Mouse (Mus musculus) myocyte (in vitro differentiated cells): ENCODE results near the gene Tas1r2. TPM values are rescaled to one million over a fixed set of nuclear protein-coding genes. Genes with fewer than 3 reads are reported as not detected.

Source experiments
- H3K27me3 ChIP-seq: one replicate; pipeline ENCODE4 v1.6.1; 2011; ENCODE audit not compliant: control insufficient read depth, insufficient read depth, insufficient read length
- H3K36me3 ChIP-seq: one replicate; pipeline ENCODE4 v1.6.1; 2011; ENCODE audit not compliant: control insufficient read depth, insufficient read depth
- H3K4me2 ChIP-seq: one replicate; pipeline ENCODE4 v1.6.1; 2011; ENCODE audit warnings: low read depth, control low read depth
- H3K4me3 ChIP-seq: one replicate; pipeline ENCODE4 v1.5.1; 2011; ENCODE audit warnings: mild to moderate bottlenecking, control low read depth, moderate library complexity
- H3K79me2 ChIP-seq: one replicate; pipeline ENCODE4 v1.6.1; 2011; ENCODE audit not compliant: control insufficient read depth, insufficient read depth
- H3ac ChIP-seq: one replicate; pipeline ENCODE4 v1.6.1; 2011; ENCODE audit not compliant: control insufficient read depth, insufficient read length
- CEBPB ChIP-seq: IDR thresholded peaks from 2 replicates; pipeline ENCODE4 v1.6.1; 2011; ENCODE audit warnings: mild to moderate bottlenecking, moderate library complexity; ENCODE audit not compliant: poor library complexity, insufficient read depth, severe bottlenecking
- E2F4 ChIP-seq: IDR thresholded peaks from one replicate; pipeline ENCODE4 v1.6.1; 2011; ENCODE audit warnings: mild to moderate bottlenecking, control low read depth, moderate library complexity; ENCODE audit not compliant: insufficient read depth
- MAX ChIP-seq: IDR thresholded peaks from one replicate; pipeline ENCODE4 v1.6.1; 2011; ENCODE audit warnings: low read depth, mild to moderate bottlenecking, control low read depth
- MYOD1 ChIP-seq, 3 experiments: IDR thresholded peaks; one replicate each; pipeline ENCODE4 v1.6.1; 2011; ENCODE audit warnings: control low read depth in 2 of 3, low read depth in 2 of 3, mild to moderate bottlenecking in 2 of 3, moderate library complexity in 1 of 3; ENCODE audit not compliant: insufficient read length in 2 of 3, control insufficient read depth in 1 of 3
- MYOG ChIP-seq, 3 experiments: IDR thresholded peaks; one replicate each; pipeline ENCODE4 v1.6.1; 2011; ENCODE audit warnings: control low read depth in 2 of 3, low read depth in 2 of 3, mild to moderate bottlenecking in 2 of 3; ENCODE audit not compliant: insufficient read length in 2 of 3, control insufficient read depth in 1 of 3, insufficient read depth in 1 of 3
- POLR2A ChIP-seq: IDR thresholded peaks from one replicate; pipeline ENCODE4 v1.6.1; 2011; ENCODE audit warnings: low read depth, mild to moderate bottlenecking, control low read depth, moderate library complexity; ENCODE audit not compliant: insufficient read length
- POLR2AphosphoS2 ChIP-seq: IDR thresholded peaks from one replicate; pipeline ENCODE4 v1.6.1; 2011; ENCODE audit warnings: low read depth, control low read depth; ENCODE audit not compliant: insufficient read length
- REST ChIP-seq: IDR thresholded peaks from one replicate; pipeline ENCODE4 v1.6.1; 2011; ENCODE audit warnings: mild to moderate bottlenecking, control low read depth, moderate library complexity; ENCODE audit not compliant: insufficient read depth, insufficient read length
- SRF ChIP-seq: IDR thresholded peaks from one replicate; pipeline ENCODE4 v1.6.1; 2011; ENCODE audit warnings: low read depth; ENCODE audit not compliant: control insufficient read depth, insufficient read length
- TCF12 ChIP-seq: IDR thresholded peaks from one replicate; pipeline ENCODE4 v1.6.1; 2011; ENCODE audit warnings: mild to moderate bottlenecking, control low read depth; ENCODE audit not compliant: poor library complexity, insufficient read depth, severe bottlenecking
- TCF3 ChIP-seq: IDR thresholded peaks from one replicate; pipeline ENCODE4 v1.6.1; 2011; ENCODE audit warnings: low read depth, control low read depth; ENCODE audit not compliant: insufficient read length
- USF1 ChIP-seq: IDR thresholded peaks from one replicate; pipeline ENCODE4 v1.6.1; 2011; ENCODE audit warnings: low read depth, mild to moderate bottlenecking, control low read depth, moderate library complexity
- polyA plus RNA-seq: library from polyadenylated mRNA; unstranded; fragments of >200 nt; fragmentation: generic; extraction: Trizol; gene quantifications from one replicate; pipeline ENCODE4 v1.2.1, GENCODE M21; 2012; ENCODE audit warnings: missing spikeins

Tas1r2 gene
- polyA plus RNA-seq, 1 experiment = 1.00 TPM

- TF ChIP-seq MYOD1 (IDR thresholded peaks at IDR 0.05; ENCODE audit: control insufficient read depth in 1 of 3, insufficient read length in 2 of 3, low read depth in 2 of 3) = no peak
- no peak for TF ChIP-seq CEBPB
- TF ChIP-seq POLR2A = no peak
- TF ChIP-seq SRF = no peak
- no peak for TF ChIP-seq TCF12
- no peak for TF ChIP-seq E2F4
- no peak for TF ChIP-seq USF1
- TF ChIP-seq MYOG (IDR thresholded peaks at IDR 0.05; ENCODE audit: control insufficient read depth in 1 of 3, insufficient read depth in 1 of 3, insufficient read length in 2 of 3, low read depth in 2 of 3) = no peak
- TF ChIP-seq MAX = no peak
- TF ChIP-seq REST = no peak
- no peak for TF ChIP-seq POLR2AphosphoS2
- TF ChIP-seq TCF3 = no peak
- Histone ChIP-seq H3K79me2 (no peaks in the 10 kb centered on the region), H3K4me2 (no peak overlapping the region), H3K27me3 (no peaks in the 10 kb centered on the region), H3K36me3 (no peaks in the 10 kb centered on the region), H3K4me3 (no peak overlapping the region), H3ac (no peak overlapping the region)
Observed at GRCm38 (mm10) chr4:139630171-139630570, 23.2 kb upstream of the Tas1r2 start.

GRCm38 (mm10) chr4:139631141-139631540, 22.2 kb upstream of the Tas1r2 start:
- no peak for TF ChIP-seq TCF12
- TF ChIP-seq USF1 = no peak
- TF ChIP-seq CEBPB = no peak
- no peak for TF ChIP-seq MAX
- TF ChIP-seq TCF3 = no peak
- no peak for TF ChIP-seq POLR2A
- TF ChIP-seq MYOD1 (IDR thresholded peaks at IDR 0.05; ENCODE audit: control insufficient read depth in 1 of 3, insufficient read length in 2 of 3, low read depth in 2 of 3) = no peak
- no peak for TF ChIP-seq SRF
- TF ChIP-seq MYOG (IDR thresholded peaks at IDR 0.05; ENCODE audit: control insufficient read depth in 1 of 3, insufficient read depth in 1 of 3, insufficient read length in 2 of 3, low read depth in 2 of 3) = no peak
- TF ChIP-seq REST = no peak
- TF ChIP-seq POLR2AphosphoS2 = no peak
- no peak for TF ChIP-seq E2F4
- Histone ChIP-seq H3K4me2 (no peak overlapping the region), H3K36me3 (no peaks in the 10 kb centered on the region), H3K79me2 (no peaks in the 10 kb centered on the region), H3ac (no peak overlapping the region), H3K27me3 (no peaks in the 10 kb centered on the region), H3K4me3 (no peak overlapping the region)

DNA sequence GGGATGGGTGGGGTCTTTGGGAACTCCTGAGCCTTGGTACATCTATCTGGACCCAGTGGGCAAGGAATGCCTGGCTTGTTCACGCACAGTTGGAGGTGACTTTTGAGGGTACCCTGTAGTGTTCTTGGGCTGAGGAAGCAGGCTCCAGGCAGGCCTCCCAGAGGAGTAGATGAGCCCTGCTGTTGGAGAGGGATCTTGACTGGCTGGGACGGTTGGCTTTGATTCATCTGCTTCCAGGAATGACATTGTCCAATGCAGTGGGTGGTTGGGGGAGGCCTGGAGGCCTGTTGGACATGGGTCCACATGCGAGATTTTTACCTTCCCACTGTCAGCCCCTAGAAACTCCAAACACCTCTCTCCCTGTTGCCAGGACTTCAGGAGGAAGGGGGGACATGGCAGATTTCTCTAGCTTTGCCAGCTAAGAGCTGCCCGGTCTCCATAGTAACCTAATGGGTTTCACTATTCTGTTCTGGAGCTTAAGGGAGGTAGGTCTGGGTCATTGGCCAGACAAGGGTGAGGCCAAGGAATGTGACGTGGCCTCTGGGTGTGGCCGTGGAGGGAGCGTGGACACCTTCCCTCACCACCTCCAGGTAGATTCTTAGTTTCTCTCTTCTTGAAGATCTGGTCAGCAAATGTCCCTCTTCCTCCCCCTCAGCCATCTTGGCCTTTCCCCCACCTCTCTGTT, 21.6 kb upstream of the Tas1r2 start:
- H3K27me3 ChIP-seq = no peaks in the 10 kb centered on the region
- no peaks in the 10 kb centered on the region for H3K79me2 ChIP-seq
- H3K36me3 ChIP-seq = no peaks in the 10 kb centered on the region
- H3K4me3 ChIP-seq = no peak overlapping the region
- H3K4me2 ChIP-seq = no peak overlapping the region
- TF ChIP-seq POLR2AphosphoS2 (no peak), CEBPB (no peak), MAX (no peak), SRF (no peak), REST (no peak), MYOG (IDR thresholded peaks at IDR 0.05; ENCODE audit: control insufficient read depth in 1 of 3, insufficient read depth in 1 of 3, insufficient read length in 2 of 3, low read depth in 2 of 3) (no peak), USF1 (no peak), E2F4 (no peak), TCF3 (no peak), MYOD1 (IDR thresholded peaks at IDR 0.05; ENCODE audit: control insufficient read depth in 1 of 3, insufficient read length in 2 of 3, low read depth in 2 of 3) (no peak), POLR2A (no peak), TCF12 (no peak)
- H3ac ChIP-seq = no peak overlapping the region

GRCm38 (mm10) chr4:139632254-139632580, 21.1 kb upstream of the Tas1r2 start:
- Histone ChIP-seq H3K79me2 (no peaks in the 10 kb centered on the region), H3K4me3 (no peak overlapping the region), H3K4me2 (no peak overlapping the region), H3K36me3 (no peaks in the 10 kb centered on the region), H3ac (no peak overlapping the region), H3K27me3 (no peaks in the 10 kb centered on the region)
- TF ChIP-seq MYOD1 (IDR thresholded peaks at IDR 0.05; ENCODE audit: control insufficient read depth in 1 of 3, insufficient read length in 2 of 3, low read depth in 2 of 3) (no peak), SRF (no peak), POLR2A (no peak), MAX (no peak), TCF3 (no peak), TCF12 (no peak), REST (no peak), CEBPB (no peak), E2F4 (no peak), POLR2AphosphoS2 (no peak), MYOG (IDR thresholded peaks at IDR 0.05; ENCODE audit: control insufficient read depth in 1 of 3, insufficient read depth in 1 of 3, insufficient read length in 2 of 3, low read depth in 2 of 3) (no peak)
